Mouse (Mus musculus): ENCODE data around the gene Olfr1393.
"Not testable (repeated sequence)": the region's sequence is repeated elsewhere in the genome, so short reads cannot be mapped to it uniquely, and the experiment has no call there.

Olfr1393 gene

GRCm38 (mm10) chr11:49252048-49252447 is 26.1 kb upstream of the Olfr1393 start:
- no peak for DNase-seq

- no peak for DNase-seq
Observed at GRCm38 (mm10) chr11:49253035-49253434, 25.1 kb upstream of the Olfr1393 start.

DNA sequence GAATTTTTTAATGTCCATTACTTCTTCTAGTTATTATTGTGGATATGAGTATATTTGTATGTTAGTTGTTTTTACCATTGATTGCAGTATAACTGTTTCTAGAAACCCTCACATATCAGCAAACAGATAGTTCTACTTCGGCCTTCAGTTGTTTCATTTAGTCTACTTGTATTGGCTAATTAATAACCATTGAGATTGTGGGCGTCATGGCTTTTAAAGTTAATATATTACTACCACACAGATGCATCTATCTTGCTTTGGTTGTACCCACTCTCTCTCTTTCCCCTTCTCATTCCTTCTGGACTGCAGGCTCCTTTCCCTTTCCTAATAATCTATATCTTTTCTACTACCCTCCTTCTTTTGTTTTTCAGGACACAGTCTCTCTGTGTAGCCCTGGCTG is 18.8 kb upstream of the Olfr1393 start:
- no peak for DNase-seq

DNA sequence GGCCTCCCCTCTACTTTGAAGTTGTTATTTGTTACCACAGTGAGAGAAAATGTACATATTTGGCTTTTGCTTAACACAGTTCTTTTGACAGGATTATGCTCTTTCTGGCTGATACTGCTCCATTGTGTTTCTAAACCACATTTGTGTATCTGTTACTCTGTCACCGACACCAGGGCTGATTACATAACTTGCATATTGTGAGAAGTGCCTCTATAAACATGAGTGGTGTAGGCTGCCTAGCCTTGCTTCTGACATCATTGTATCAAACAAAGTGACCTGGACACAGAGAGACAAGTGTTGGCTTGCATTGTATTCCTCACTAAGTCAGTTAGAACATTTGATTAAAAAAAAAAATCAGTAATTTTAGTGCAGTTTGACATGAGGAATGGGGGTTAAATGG is 18.3 kb upstream of the Olfr1393 start:
- DNase-seq = no peak

DNA sequence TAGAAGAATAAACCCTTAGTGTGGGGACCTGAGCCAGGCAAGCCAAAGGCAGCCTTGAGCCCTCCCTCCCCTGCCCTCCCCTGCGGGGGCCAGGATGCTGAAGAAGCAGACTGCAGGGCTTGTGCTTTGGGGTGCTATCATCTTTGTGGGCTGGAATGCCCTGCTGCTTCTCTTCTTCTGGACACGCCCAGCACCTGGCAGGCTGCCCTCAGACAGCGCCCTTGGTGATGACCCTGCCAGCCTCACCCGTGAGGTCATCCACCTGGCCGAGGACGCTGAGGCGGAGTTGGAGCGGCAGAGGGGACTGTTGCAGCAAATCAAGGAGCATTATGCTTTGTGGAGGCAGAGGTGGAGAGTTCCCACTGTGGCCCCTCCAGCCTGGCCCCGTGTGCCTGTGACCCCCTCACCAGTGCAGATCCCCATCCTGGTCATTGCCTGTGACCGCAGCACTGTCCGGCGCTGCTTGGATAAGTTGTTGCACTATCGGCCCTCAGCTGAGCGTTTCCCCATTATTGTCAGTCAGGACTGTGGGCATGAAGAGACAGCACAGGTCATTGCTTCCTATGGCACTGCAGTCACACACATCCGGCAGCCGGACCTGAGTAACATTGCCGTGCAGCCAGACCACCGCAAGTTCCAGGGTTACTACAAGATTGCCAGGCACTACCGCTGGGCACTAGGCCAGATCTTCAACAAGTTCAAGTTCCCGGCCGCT is 17.3 kb upstream of the Olfr1393 start:
- peak; percentile 87 for DNase-seq

DNA sequence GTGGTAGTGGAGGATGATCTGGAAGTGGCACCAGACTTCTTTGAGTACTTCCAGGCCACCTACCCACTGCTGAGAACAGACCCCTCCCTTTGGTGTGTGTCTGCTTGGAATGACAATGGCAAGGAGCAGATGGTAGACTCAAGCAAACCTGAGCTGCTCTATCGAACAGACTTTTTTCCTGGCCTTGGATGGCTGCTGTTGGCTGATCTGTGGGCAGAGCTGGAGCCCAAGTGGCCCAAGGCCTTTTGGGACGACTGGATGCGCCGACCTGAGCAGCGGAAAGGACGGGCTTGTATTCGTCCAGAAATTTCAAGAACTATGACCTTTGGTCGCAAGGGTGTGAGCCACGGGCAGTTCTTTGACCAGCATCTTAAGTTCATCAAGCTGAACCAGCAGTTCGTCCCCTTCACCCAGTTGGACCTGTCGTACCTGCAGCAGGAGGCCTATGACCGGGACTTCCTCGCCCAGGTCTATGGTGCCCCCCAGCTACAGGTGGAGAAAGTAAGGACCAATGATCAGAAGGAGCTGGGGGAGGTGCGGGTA is 16.7 kb upstream of the Olfr1393 start:
- peak; percentile 73 for DNase-seq

DNA sequence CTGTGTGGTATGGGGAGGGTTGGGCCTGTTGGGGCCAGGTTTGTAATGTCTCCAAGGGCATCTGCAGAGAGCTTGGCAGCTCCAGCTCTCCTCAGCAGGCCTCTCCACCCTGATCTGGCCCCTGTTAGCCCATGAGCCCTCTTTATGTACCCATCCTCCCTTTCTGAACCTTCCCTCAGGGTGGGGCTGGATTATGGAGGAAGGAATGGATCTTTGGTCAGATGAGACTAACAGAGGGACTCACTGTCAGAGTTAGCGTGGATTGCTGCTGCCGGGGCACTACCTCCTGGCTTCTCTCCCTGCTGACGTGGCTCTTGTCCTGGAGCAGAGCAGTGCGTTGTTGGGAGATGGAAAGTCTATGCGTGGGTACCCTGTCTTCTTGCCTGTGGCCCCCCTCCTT is 15.8 kb upstream of the Olfr1393 start:
- DNase-seq = no peak

DNA sequence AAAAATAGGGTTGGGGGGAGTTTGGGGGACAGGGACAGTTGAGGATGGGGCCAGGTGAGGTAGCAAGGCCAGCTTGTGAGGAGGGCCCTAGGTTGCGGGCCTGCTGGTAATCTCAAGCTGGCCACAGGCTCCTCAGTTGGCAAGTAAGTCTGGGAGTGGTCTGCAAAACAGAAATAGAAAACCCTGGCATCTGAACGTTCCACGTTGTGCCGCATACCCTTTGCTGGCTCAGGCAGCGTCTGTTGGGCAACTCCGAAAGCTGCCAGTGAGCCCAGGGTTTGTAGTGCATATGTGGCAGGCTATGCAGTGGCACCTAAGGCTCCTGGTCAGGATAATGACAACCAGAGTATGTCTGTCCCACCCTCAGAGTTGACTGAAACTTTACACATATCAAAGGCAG is 15.0 kb upstream of the Olfr1393 start:
- peak; percentile 12 for DNase-seq

DNA sequence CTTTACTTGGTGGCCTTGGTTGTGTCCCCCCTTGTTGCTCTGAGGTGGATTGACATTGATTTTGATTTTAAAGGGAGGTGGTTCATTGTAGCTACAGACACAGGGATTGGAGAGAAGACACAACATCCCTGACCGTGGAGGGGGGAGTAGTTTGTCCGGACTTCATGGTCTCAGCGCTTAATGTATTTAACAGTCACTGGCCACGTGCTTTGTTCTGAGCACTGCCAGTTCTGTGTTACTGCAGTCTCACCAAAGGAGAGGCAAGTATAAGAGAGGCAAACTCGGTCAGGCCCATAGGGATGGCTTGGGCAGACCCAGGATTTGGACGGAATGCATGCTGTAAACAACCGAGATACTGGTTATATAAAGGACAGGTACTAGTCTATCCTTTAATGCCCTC is 14.0 kb upstream of the Olfr1393 start:
- no peak for DNase-seq

DNA sequence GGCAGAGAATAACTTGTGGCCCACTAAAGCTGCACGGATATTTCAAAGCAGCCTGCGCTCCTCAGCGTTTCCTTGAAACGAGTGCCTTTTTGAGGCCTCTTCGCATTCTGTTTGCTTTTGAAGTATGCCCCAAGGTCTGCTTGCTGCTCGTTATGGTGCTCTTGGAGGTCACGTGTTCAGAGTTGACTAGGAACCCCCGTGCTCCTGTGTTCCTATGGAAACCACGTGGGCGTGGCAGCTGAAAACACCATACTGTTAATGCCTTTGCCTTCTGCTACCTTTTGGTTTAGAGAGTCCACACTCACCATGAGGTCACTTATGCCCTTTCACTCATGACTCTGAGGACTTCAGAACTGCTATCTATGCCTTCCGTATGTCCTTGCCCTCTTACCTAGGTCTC is 13.5 kb upstream of the Olfr1393 start:
- DNase-seq = no peak

- DNase-seq = peak; percentile 32
Observed at GRCm38 (mm10) chr11:49265101-49265500, 13.0 kb upstream of the Olfr1393 start.

GRCm38 (mm10) chr11:49266671-49267070 is 11.4 kb upstream of the Olfr1393 start:
- peak; percentile 46 for DNase-seq

DNA sequence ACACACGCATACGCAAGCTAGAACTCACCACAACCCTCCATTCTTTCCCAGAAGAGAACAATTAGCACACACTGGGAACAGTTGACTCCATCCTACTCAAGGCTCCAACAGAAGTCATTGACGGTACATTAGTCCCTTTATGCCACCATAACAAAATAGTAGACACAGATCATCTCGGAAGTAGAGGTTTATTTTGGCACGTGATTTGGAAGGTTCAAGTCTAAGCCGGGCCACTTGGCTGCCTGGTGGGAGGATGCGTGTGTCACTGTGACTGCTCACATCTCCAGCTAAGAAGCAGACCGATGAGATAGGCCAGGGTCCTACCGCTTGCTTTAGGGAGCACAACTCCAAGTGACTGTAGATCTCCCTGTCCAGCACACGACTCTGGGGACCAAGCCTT is 10.8 kb upstream of the Olfr1393 start:
- no peak for DNase-seq

DNA sequence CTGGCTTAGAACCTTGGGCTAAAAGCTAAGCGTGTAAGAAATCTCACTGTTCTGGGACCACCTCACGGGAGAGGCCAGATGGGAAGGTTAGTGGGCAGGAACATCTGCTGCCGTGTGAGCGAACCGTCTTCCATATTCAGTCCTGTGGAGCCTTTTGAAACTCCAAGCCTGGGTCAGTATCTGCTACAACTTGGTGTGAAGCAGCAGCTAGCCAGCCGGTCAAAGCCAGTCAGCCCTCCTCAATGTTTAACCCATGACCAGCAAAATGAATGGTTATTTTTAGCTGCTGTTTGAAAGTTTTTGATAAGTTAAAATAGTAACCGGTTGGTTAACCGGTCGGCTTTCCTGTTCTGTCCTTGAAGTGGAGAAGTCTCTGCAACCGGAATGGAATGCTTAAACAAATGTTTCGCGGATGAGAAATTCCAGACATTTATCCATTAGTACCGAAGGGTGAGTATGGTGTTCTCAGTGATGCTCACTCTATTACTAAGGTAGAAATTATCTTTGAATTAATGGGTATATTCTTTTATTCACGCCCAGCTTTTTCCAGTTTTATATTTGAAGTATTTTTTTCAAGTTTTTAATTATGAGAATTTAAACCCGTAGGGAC is 10.0 kb upstream of the Olfr1393 start:
- peak; percentile 49 for DNase-seq

DNA sequence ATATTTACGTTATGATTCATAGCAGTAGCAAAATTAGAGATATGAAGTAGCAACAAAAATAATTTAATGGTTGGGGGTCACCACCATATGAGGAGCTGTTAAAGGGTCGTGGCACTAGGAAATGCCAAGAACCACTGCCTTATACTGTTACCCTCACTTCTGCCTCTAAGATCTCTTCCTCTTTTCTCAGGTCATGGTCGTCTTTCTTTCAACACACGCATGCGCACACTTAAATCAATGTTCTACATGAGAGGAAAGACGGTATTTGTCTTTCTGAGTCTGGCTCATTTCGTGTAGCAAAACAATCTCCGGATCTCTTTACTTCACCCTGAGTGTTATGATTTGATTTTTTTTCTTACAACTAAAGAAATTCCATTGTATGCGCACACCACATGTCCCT is 8.3 kb upstream of the Olfr1393 start:
- no peak for DNase-seq

DNA sequence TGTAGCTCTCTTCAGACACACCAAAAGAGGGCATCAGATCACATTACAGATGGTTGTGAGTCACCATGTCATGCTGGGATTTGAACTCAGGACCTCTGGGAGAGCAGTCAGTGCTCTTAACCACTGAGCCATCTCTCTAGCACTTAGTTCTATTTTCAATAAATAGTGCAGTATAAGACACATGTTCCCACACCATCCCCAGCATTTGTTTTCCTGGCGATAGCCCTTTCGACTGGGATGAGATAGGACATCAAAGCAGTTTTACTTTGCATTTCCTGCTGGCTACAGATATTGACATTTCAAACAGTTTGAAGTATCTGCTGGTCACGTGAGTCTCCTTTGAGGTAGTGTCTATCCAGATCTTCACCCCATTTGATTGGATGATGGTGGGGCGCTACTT is 7.7 kb upstream of the Olfr1393 start:
- no peak for DNase-seq

- DNase-seq = peak; percentile 47
Observed at GRCm38 (mm10) chr11:49271334-49271733, 6.8 kb upstream of the Olfr1393 start.

GRCm38 (mm10) chr11:49273834-49274519 is 4.1 kb upstream of the Olfr1393 start:
- no peak for DNase-seq

GRCm38 (mm10) chr11:49284982-49285381 is 6.9 kb downstream of the Olfr1393 start, which contains the start of gene Olfr1392:
Gene Olfr1392 (plus strand): TSS chr11:49285282.
- DNase-seq = not testable (repeated sequence)

DNA sequence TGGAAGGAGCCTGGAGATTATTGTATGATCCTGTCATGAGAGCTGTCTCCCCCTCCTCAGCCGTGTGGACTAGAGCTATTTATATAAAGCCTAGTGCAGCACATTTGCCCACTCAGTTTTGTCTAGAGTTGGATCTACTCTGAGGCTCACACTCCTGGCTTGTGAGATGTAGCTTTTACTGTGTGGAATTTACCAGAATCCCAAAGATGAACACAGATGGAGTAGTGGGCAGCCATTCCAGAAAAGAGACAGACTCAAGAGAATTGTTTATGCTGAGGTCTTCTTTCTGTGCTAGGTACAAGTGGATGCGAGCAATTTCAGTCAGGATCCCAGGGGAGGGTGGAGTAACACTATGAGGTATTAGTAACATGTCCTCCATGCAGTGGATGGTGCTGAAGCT is 9.1 kb downstream of the Olfr1393 start:
- DNase-seq = no peak

DNA sequence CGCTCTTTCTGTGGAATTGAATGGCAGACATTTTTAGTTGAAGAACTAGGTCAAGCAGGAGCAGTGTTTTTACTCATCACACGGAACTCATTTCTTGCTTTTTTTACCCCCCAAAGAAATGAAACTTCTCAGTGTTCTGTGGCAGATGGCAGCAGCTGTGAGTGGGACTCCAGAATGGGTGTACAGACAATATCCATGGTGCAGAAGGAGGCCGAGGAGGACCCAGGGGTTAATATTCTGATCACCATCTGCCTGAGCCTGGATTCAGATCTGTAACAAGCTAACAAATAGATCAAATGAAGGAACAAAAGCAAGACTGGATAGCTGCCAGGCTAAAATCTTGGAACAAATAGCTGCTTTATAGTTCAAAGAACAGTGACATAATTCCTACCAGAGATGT is 14.7 kb downstream of the Olfr1393 start:
- DNase-seq = no peak

DNA sequence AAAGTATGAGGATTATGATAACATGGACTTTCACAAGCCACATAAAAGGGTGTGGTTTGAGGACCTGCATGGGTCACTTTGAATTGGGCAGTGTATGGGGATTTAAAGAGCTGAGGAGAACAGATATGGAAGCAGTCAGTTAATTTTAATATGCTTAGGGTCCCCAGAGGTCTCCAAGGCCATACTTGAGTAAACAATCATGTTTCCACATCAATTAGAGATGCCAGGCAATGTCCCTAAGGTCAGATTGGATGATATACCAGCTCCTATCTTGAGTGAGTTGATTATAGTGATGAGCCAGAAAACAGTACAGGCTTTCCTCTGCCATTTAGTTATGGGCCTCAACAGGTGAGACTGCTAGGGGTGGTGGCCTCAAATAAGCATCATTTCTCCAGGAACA is 26.3 kb downstream of the Olfr1393 start, which contains the start of gene Olfr10:
Gene Olfr10, plus strand, starts transcription at position 301 of the 400 bp plus-strand sequence.
- DNase-seq = no peak

- not testable (repeated sequence) for DNase-seq
Observed at GRCm38 (mm10) chr11:49308547-49308946, 30.4 kb downstream of the Olfr1393 start.

GRCm38 (mm10) chr11:49322442-49322841 is 44.3 kb downstream of the Olfr1393 start, which contains the start of gene Olfr1391:
Gene Olfr1391 (plus strand): TSS chr11:49322742.
- no peak for DNase-seq

Measured in kidney, adult 18-20 months (tissue).